Mouse (Mus musculus) adipose tissue, adult 10 weeks (tissue): Measurements from ENCODE around the gene Lmtk2. TPM values are rescaled to one million over a fixed set of nuclear protein-coding genes. Genes with fewer than 3 reads are reported as not detected.

Experiments
- polyA plus RNA-seq: library from polyadenylated mRNA; stranded (reverse); fragments of 350-450 nt; fragmentation: Illumina TruSeq; extraction: RNeasy Lipid Tissue Mini Kit (QIAGEN cat#74804); gene quantifications from one replicate; pipeline ENCODE4 v1.2.3, GENCODE M21; 2014; ENCODE audit warnings: low read depth, low replicate concordance

The Lmtk2 gene
- 9.7 TPM for polyA plus RNA-seq

DNA sequence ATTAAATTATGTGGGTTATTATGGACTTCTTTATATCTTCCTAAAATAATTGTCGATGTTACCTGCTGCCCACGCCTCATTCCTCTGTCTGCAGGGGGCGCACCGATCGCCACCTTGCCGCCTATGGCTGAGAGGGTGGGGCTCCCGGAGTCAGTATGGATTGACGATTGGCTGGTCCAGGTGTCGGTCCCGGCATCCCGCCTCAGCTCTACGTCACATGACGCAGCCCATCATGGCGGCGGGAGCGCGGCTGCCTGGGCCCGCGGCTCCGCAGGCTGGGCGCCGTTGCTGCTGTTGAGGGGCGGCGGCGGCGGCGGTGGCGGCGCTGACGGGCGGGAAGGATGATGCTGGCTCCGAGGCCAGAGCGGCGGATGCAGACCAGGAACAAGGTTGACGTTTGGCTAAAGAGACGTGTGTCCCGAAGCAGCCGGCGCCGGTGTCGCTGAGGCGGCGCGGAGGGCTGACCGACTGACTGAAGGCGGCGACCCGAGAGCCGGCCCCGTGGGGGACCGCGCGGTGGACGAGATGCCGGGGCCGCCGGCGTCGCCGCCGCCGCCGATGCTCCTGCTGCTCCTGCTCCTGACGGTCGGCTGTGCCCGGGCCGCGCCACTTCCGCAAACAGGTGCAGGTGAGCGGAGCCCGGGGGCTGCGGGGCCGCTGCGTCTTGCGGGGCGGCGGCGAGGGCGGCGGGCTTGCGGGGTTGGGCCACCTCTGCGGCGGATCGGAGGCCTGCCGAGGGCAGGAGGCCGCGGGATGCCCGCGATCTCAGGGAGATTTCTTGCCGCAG is at the start of gene Lmtk2:
Gene Lmtk2, plus strand, starts transcription at position 288 of the 787 bp plus-strand sequence.

DNA sequence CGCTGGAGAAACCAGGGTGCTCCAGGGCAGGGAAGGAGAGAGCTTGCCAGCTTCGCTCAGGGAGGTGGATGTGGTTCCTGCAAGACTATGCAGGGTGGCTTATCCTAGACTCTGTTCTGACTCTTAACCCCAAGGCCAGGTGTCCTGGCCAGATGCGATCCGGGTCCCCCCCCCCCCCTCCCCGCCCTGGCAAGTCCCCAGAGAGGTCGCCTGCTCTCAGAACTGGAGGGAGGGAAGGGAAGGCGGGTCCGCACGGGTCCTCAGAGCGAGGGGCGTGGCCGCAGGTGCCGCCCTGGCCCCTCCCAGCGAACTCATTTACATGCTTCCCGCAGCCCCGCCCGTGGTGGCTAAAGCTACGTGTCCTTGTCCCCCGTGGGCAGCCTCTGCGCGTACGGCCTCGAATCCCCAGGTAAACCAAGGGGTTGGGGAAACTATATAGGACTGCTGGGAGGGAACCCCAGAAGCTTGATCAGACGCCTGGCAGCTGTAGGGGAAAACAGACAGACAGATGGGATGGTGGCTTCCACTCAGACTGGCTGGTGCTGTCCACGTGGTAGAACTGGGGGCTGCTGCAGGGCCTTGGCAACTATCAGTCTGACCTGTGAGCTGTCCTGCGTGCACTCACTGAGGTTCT is 89.8 kb downstream of the Lmtk2 start, which contains the start of gene Bhlha15:
Gene Bhlha15, plus strand, starts transcription at position 337 of the 634 bp plus-strand sequence.

DNA sequence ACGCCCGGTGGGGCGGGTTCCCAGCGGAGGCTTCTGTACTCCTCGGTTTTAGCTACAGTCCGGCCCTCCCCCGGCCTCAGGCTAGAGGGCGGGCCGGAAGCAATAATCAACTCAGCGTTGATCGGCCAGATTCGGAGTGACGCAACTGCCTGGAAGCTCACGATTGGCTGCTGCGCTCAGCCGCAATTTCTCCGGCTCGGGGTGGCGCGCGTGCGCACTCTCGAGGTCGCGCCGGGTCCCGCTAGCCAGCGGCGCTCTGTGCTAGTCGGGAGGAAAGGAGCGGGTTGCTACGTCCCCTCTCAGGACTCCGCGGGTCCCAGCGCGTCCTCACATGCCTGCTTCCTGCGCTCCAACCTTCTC is 123.2 kb downstream of the Lmtk2 start, which contains the start of gene Tecpr1:
Gene Tecpr1, minus strand, starts transcription at position 113 of the 360 bp plus-strand sequence.

Other genes starting within 250 kb of the Lmtk2 start
- 3.3 TPM for gene Ankrd61, start 202.8 kb upstream of the Lmtk2 start, polyA plus RNA-seq
- gene Aimp2, start 190.6 kb upstream of the Lmtk2 start, polyA plus RNA-seq: 25.0 TPM
- 6.5 TPM for gene Pms2, start 190.5 kb upstream of the Lmtk2 start, polyA plus RNA-seq
- not detected for gene Gm42421, start 172.3 kb upstream of the Lmtk2 start, polyA plus RNA-seq
- gene Rsph10b, start 167.4 kb upstream of the Lmtk2 start, polyA plus RNA-seq: 6.7 TPM
- gene Ccz1, start 85.6 kb upstream of the Lmtk2 start, polyA plus RNA-seq: 50.8 TPM
- not detected for gene Ocm, start 73.8 kb upstream of the Lmtk2 start, polyA plus RNA-seq
- 0.21 TPM for gene Bhlha15, start 89.8 kb downstream of the Lmtk2 start, polyA plus RNA-seq
- 31.0 TPM for gene Tecpr1, start 123.2 kb downstream of the Lmtk2 start, polyA plus RNA-seq
- gene Bri3, start 144.0 kb downstream of the Lmtk2 start, polyA plus RNA-seq: 108 TPM